Mouse (Mus musculus): Measurements from ENCODE around the gene Qk.

The Qk gene

GRCm38 (mm10) chr17:10266207-10266606 is 53.4 kb downstream of the Qk start:
- no peak for DNase-seq (ENCODE audit: inconsistent age in 2 of 2, low spot score in 1 of 2)

GRCm38 (mm10) chr17:10251252-10251958 is 68.2 kb downstream of the Qk start:
- no peak for DNase-seq (ENCODE audit: inconsistent age in 2 of 2, low spot score in 1 of 2)

GRCm38 (mm10) chr17:10240081-10240480 is 79.6 kb downstream of the Qk start:
- DNase-seq (ENCODE audit: inconsistent age in 2 of 2, low spot score in 1 of 2), result no peak

- DNase-seq (ENCODE audit: inconsistent age in 2 of 2, low spot score in 1 of 2), result no peak
These were observed 83.1 kb downstream of the Qk start for GRCm38 (mm10) chr17:10236595-10236994.

- no peak for DNase-seq (ENCODE audit: inconsistent age in 2 of 2, low spot score in 1 of 2)
These were observed 87.2 kb downstream of the Qk start for GRCm38 (mm10) chr17:10232406-10232805.

- no peak for DNase-seq (ENCODE audit: inconsistent age in 2 of 2, low spot score in 1 of 2)
These were observed 91.7 kb downstream of the Qk start for GRCm38 (mm10) chr17:10227798-10228538.

- no peak for DNase-seq (ENCODE audit: inconsistent age in 2 of 2, low spot score in 1 of 2)
These were observed 103.5 kb downstream of the Qk start for GRCm38 (mm10) chr17:10216164-10216563.

- DNase-seq (ENCODE audit: inconsistent age in 2 of 2, low spot score in 1 of 2), result peak in 1 of 2 experiments; percentile 43
These were observed 110.4 kb downstream of the Qk start for GRCm38 (mm10) chr17:10209154-10209777.

GRCm38 (mm10) chr17:10198662-10199061 is 121.0 kb downstream of the Qk start:
- DNase-seq (ENCODE audit: inconsistent age in 2 of 2, low spot score in 1 of 2), result no peak

- no peak for DNase-seq (ENCODE audit: inconsistent age in 2 of 2, low spot score in 1 of 2)
These were observed 121.4 kb downstream of the Qk start for GRCm38 (mm10) chr17:10198231-10198630.

GRCm38 (mm10) chr17:10195703-10196102 is 124.0 kb downstream of the Qk start:
- DNase-seq (ENCODE audit: inconsistent age in 2 of 2, low spot score in 1 of 2), result no peak

GRCm38 (mm10) chr17:10190857-10191256 is 128.8 kb downstream of the Qk start:
- DNase-seq (ENCODE audit: inconsistent age in 2 of 2, low spot score in 1 of 2), result no peak

- no peak for DNase-seq (ENCODE audit: inconsistent age in 2 of 2, low spot score in 1 of 2)
These were observed 131.2 kb downstream of the Qk start for GRCm38 (mm10) chr17:10188481-10188880.

GRCm38 (mm10) chr17:10187431-10188020 is 132.1 kb downstream of the Qk start:
- no peak for DNase-seq (ENCODE audit: inconsistent age in 2 of 2, low spot score in 1 of 2)

- no peak for DNase-seq (ENCODE audit: inconsistent age in 2 of 2, low spot score in 1 of 2)
These were observed 137.9 kb downstream of the Qk start for GRCm38 (mm10) chr17:10181761-10182160.

GRCm38 (mm10) chr17:10177096-10177495 is 142.6 kb downstream of the Qk start:
- DNase-seq (ENCODE audit: inconsistent age in 2 of 2, low spot score in 1 of 2), result peak in 1 of 2 experiments; percentile 15

- peak in 1 of 2 experiments; percentile 18 for DNase-seq (ENCODE audit: inconsistent age in 2 of 2, low spot score in 1 of 2)
These were observed 158.4 kb downstream of the Qk start for GRCm38 (mm10) chr17:10161258-10161657.

GRCm38 (mm10) chr17:10160415-10160814 is 159.2 kb downstream of the Qk start:
- no peak for DNase-seq (ENCODE audit: inconsistent age in 2 of 2, low spot score in 1 of 2)

GRCm38 (mm10) chr17:10152808-10153413 is 166.7 kb downstream of the Qk start:
- no peak for DNase-seq (ENCODE audit: inconsistent age in 2 of 2, low spot score in 1 of 2)

All from adrenal gland, adult (tissue).